Mouse (Mus musculus): ENCODE results near the gene Blvrb.

Blvrb gene

DNA sequence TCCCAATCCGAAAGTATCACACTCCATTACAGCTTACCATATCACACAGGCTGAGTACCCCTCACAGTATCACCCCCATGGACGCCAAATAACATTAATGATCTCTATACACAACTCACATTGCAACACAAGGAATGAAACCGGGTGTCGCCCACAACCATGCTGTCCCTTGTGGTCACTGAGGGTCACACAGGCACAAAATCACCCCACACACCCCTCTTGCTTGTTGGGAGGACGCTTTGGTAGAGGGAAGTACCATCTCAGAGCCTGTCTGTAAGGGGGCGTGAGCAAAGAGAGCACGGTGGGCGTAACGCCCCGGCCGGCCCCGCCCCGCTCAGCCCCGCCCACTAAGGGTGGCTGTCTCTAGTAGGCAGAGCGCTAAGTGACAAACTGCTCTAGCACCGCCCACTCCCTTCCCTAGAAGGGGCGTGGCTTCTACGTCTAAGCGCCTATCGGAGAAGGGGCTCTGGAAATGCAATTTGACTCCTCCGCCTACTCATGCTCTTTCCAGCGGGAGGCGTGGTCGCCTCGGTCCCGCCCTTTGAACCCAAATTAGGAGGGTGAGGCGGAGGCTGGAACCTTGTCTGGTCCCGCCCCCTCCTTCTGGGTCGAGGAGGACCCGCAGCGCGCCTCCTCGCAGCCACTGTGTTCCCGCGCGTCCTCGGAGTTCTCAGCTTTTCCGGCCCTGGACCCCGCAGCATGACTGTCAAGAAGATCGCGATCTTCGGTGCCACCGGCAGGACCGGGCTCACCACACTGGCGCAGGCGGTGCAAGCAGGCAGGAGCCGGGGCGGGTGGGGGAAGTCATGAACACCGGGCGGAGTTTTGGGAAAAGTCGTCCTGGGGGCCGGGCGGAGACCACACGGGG is at the start of gene Blvrb, which contains the start of gene Sptbn4:
Gene Blvrb, plus strand, starts transcription at position 560 of the 868 bp plus-strand sequence.
Gene Sptbn4, minus strand, starts transcription at position 268 of the 868 bp plus-strand sequence.
- DNase-seq = peak; percentile 92

DNA sequence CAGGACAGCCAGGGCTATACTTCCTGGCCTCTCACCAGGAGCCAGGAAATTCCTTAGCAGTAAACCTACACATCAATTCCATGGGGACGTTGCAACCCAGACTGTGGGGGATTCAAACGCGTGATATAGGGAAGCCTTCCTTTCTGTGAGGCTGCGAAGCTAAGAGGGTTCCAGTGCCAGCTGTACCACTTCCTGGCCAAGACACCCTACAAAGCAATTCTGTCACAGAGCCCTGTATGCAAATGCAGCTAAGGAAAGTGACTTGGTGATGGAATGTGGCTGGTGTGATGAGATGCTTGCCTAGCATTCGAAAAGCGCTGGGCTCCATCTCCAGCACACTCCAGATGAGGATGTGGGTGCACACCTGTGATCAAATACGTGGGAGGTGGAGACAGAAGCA is 47.2 kb upstream of the Blvrb start:
- no peak for DNase-seq

DNA sequence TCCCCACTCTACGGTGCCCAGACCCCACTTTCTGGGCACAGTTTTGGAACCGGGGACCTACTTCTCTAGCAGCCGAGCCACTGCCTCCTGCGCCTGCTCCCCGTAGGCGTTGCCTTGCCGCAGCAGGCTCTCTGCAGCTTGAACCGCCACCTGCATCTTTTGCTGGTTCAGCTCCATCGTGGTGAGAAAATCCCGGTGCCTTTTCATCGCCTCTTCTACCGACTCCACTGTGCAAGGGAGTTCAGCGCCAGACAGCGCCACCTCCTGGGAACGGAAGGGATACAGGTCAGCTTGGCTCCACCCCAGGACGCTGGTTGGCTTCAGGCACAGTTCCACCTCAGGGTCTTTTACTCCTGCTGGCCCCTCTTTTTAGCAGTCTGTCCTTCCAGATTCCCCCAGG is 45.1 kb upstream of the Blvrb start:
- DNase-seq = peak; percentile 76

DNA sequence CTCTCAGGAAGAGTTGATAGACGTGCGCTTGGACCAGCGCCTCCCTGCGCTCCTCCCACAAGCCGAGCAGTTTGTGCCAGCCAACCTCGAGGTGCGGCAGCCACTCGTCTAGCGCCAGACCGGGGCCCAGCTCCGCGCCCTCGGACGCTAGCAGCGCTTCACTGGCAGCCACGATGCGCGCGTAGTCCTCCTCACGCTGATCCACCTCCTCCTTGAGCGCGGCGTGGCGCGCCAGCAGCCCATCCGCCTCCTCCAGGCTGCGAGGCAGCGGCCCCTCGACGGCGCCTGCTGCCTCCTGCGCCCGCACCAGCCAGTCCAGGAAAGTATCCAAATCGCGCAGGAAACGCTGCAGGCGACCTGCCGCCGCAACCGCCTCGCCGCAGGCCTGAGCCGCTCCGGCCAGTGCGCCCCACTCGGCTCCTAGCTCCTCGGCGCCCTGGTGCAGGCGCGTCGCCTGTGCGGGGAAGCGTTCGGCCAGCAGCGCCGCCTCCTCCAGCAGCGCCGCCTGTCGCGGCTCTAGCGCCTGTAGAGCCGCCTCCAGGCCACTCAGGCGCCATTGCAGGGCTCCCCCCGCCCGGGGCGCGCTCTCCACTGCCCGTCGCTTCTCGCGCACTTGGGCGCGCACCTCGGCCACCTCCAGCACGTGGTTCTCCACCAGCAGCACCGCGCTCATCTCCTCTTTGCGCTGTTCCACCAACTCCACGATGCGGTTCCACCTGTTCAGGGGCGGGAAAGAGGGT is 43.4 kb upstream of the Blvrb start:
- no peak for DNase-seq

DNA sequence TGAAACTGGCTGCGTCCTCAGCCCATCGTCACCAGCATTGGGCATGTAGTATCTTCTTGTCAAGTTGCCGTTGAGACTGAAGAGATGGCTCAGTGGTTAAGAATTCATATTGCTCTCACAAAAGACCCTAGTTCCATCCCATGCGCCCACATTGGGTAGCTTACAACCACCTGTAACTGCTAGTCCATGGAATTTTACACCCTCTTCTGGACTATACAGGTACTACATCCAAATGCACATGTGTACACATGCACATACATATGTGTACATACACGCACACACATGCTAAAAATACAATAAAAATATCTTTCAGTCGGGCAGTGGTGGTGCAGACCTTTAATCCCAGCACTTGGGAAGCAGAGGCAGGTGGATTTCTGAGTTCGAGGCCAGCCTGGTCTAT is 41.3 kb upstream of the Blvrb start:
- DNase-seq = no peak

DNA sequence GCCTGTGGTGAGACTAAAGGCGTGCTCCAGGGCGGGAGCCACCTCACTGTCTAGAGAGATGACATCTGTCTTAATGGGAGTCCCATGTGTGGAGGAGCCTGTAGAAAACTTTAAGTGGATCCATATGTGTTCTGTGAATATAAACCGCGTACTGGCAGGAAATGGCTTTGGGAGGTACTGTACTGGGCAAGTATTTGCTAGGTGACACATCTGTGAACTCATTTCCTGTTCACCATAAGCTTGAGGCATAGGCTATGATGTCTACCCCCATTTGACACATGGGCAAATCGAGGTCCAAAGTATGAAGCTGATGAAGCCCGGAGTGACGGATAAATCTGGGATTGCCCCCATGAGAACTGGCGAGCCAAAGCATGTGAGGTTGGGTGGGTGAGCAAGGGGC is 40.0 kb upstream of the Blvrb start:
- DNase-seq = no peak

DNA sequence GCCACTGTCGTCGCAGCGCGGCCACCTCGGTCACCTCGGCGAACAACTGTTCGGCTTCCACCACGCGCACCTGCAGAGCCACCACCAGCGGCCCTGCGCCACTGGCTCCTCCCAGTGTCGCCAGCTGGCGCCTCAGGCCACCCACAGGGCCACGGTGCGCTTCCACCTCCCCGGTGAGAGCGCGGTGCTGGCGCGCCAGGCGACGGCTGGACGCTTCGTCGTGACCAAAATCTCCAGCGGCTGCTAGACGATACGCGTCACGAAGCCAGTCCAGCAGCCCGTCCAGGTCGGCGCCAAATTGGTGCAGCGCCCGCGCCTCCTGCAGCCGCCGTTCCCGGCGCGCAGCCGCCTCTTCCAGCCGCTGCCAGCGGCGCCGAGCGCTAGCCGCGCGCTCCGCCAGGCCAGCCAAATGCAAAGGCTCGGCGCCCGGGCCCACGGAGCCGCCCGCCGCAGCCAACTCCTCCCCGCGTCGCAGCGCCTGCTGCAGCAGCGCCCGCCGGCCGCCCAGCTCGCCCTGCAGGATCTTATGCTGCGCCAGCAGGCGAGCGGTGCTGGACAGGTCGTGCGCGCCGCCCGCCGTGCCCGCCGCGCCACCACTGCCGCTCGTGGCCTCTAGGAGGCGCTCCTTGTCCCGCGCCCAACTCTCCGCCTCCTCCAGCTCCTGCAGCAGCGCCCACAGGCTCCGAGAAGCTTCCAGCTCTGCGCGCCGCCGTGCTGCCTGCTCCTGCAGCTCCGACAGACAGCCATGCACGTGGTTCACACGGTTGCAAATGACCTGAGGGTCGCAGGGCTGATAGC is 39.2 kb upstream of the Blvrb start:
- DNase-seq = peak; percentile 63

DNA sequence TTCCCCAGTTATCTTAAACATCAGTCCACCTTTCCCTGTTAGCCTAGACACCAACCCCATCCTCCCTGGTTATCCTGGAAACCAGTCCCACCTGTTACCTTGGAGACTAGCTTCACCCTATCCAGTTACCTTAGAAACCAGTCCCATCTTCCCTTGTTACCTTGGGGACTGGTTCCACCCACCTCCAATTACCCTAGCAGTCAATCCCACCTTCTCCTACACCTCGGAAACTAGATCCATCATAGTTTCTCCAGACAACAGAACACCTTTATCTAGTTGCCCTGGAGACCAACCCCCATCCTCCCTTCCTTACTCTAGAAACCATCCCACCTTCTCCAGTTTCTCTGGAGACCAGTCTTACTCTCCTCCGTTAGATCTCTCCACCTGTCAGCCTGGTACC is 30.6 kb upstream of the Blvrb start:
- DNase-seq = no peak

DNA sequence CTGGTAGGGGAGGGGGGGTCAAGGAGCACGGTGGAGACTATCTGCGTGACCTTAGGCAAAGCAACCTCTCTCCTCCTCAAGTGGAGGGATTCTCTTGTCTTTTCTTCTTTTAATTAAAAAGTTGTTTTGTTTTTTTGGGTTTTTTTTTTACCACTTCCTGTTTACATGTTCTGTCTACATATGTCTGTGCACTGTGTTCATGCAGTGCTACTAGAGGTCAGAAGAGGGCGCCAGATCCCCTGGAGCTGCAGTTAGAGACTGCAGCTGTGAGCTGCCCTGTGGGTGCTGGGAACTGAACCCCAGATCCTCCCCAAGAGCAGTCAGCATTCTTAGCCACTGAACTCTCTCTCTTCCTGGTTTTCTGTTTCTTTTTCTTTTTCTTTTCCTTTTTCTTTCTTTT is 28.7 kb upstream of the Blvrb start:
- no peak for DNase-seq

DNA sequence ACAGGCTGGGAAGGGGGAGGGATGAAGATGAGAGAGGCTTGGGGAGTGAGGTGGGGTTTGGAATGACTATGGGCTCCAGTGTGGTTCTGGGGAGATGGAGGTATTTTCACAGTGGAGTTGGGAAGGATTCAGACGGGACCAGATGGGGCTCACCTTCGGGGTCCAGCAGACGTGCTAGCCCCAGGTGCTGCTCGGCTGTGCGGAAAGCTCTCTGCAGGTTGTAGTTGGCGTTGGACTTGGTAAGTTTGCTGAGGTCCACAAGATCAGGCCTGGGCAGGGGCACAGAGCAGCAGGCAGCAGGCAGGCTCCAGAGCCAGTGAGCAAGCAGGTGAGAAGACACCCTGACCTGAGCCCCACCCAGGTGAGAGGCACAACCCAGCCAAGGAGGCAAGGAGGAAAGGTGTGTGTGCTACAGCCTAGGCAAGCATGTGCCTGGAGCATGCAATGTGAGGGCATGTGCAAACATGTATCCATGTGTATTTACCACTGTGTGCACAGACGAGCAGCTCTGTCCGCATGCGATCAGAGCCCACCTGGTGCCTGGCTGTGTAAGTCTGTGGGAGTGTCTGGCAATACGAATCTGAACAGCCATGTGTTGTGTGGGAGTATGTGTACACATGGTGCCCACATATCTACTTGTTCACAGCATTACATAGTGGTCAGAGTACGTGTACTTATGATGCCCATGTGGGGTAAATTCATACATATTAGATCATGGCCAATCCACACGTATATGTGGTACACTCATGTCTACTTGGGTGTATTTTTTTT is 24.0 kb upstream of the Blvrb start:
- DNase-seq = no peak

DNA sequence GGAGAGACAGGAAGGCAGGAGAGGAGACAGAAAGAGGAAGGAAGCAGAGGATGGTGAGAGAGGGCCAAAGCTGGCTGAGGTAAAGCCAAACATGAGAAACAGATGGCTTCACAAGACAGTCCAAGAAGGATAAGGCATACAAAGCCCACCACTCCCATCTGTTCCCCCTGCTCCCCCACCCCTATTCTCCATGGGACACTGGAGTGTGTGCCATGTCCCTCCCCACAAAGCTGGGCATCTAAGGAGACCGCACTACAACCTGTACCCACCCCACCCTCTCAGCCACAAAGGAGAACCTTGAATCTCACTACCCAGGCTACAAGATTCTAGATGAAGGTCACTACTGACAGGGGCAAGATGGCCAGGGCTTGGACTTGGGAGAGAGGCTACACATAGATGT is 20.4 kb upstream of the Blvrb start:
- no peak for DNase-seq

DNA sequence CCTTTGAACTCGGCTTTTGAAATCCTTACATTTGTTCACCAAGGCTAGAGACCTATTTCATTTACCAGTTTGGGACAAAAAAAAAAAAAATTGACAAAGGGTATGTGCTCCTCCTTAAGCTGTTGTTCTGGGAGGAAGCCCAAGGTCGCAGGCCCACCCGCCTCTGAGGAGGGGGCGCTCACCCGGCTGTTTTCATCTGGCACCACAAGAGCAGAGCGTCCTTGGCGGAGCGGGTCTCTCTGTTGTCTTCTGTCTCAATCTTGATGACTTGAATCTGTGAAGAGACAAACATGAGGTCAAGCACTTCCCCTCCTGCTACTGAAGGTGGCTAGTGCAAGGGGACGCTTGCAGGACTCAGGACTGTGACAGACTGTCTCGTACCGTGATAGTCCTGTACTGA is 19.8 kb upstream of the Blvrb start:
- no peak for DNase-seq

DNA sequence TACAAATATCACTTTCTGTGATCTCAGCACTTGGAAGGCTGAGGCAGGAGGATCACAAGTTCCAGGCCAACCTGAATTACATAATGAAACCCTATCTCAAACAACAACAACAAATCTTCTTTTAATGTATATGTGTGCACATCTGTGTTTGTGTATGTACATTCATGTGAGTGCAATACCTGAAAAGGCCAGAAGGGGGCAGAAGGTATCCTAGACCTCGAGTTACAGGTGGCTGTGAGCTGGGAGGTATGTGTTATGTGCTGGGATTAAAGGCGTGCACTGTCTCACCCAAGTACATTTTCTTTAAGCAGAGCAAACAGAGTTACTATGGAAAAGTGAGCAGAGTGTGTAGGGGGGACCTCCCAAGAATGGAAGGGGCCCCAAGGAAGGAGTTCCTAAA is 18.6 kb upstream of the Blvrb start:
- no peak for DNase-seq

DNA sequence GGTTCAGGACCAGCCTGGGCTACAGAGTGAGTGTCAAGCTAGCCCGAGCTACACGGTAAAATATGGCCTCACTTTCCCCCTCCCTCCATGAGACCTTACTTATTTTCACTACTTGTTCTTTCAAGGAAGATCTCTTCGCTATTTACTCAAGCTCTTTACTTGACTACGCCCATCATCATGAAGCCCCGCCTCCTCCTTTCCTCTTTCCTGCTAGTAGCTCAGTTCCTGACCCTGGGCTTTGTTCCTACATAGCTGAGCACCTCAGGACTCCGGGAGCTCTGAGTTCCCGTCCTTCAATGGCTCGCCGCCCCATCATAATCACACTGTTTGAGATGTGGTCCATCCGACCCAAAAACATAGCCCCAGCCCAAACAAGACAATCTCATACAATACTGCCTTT is 14.4 kb upstream of the Blvrb start:
- no peak for DNase-seq

DNA sequence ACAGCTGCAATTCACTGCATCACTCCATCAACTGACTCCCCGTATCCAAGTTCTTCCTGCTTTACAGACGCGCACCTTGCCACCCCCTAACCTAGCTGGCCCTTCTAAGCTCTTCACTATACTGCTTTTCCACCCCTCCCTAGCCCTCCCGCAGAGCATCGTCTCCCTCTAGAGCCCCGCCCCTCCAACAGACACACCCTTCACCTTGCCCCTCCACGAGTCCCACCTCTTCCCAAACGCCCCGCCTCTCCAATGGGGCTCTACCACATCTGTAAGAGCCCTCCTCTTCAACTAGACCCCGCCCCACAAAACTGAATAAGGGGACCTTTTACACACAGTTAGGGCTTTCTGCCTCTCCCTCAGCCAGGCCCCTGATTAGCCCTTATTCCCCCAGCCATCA is 14.0 kb upstream of the Blvrb start:
- no peak for DNase-seq

DNA sequence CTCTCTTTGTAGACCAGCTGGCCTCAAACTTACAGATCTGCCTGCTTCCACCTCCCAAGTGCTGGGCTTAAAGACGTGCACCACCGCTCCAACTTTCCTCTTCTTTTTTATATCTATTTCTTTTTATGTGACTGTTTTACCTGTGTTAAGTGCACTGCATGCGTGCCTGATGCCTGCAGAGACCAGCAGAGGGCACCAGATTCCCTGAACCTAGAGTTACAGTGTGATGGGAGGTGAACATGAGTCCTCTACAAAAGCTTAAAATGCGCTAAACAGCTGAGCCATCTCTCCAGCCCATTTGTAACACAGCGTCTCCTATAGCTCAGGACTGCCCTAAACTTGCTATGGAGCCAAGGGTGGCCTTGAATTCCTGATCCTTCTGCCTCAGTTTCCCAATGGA is 10.2 kb upstream of the Blvrb start:
- no peak for DNase-seq

DNA sequence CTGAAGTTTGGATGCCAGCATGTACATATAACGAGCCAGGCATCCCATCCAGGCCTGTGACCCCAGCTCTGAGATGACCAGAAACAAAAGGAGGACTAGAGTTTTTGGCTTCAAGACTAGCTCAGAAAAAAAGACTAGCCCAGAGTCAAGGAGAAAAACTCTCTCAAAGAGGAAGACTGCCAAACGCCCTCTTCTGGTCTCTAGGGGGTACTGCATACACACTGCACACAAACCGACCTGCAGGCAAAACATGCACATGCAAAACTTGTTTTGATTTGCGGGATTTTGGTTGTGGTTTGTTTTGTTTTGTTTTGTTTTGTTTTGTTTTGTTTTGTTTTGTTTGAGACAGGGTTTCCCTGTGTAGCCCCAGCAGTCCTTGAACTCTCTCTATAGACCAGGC is 7.8 kb upstream of the Blvrb start:
- no peak for DNase-seq

DNA sequence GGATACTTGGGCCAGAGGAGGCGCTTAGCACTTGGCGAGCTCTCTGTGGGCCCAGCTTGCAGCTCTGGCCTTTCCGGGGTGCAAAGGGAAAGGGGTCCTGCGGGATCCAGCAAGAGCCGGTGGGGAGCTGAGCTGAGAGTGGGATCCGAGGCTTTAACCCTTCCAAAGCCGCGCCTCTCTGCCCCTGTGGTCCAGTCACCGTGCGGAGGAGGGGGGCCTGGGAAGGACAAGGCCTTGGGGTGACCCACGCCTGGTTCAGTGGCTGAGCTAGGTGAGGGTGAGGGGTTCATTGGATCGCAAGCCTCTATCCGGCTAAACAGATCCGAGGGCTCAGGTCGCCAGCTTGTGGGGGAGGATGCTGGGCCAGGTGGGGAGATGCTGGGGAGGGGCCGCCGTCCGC is 1.7 kb upstream of the Blvrb start:
- DNase-seq = peak; percentile 15

DNA sequence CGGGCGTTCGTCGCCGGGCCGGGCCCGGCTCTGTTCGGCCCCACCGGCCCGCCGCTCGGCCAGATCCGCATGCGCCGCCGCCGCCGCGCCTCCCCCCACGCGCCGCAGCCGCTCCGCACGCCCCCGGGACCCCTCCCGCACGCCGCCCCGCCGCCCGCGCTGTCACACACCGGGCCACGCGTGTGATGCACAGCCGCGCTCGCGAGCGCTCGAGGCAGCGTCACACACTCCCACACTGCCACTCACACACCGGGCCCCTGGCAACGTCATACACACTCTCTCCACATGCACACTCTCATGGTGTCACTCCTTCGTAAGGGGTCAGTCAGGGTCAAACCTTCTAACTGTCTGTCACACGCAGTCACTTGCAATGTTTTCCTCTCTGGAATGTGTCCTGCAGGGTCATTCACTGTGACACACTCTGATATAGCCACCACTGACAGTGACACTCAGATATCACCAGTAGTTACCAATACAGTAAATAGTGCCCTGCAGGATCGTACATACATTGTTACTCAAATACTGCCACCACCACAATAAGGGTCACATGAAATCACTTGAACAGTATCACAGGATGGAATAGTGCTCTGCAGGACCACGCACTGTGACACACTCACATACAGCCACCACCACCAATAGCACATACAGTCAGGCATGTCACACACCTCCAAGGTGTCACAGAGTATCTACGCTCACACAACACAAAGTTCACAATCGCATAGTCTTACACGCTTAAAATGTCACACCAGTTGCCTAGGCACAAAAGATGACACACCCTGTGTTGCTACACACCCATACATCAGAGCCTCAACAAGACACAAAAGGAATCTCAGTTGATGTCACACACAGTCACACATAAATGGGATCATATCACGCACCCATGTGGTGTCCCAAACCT is 1.0 kb upstream of the Blvrb start:
- DNase-seq = peak; percentile 80

DNA sequence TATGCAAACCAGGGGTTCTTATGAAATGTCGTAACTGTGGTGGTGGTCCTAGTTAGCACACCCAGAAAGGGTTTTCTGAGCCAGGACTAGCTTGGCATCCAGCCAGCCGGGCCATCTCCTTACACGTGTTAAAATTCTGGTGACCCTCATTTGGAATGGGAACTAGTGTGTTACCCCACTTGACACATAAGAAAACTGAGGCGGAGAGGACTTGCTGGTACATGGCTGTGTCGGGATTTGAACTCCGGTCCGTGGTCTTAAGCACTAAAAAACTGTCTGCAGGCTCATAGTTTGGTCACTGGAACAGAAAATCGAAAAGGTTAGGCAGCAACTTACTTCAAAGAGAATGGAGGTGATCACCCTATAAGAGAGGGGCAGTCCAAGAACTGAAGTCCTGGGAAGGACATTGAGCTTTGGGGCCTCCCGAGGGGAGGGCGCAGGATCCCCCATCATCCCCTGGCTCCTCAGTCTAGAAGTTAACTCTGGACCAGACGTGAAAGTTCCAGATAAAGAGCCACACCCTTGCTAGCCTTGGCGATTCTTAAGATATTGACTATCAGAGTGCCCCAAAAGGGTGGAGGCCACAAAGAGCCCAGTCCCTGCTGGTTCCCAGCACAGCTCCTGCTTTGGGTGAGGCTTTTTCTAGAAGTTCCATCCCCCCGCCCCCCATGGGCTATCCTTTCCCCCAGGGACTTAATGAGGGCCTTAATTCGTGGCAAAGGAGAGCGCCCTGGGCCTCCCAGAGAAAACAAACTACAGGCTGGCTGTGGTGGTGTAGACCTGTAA is 836 bp downstream of the Blvrb start:
- peak; percentile 36 for DNase-seq

Measured in right cerebral cortex, postnatal 14 days (tissue).